Mouse (Mus musculus): ENCODE data around the gene Fgf23. TPM values are rescaled to one million over a fixed set of nuclear protein-coding genes. Genes with fewer than 3 reads are reported as not detected.
A peak's percentile ranks its signal among the peaks of the same experiment; 100 is the strongest.

The Fgf23 gene
- polyA plus RNA-seq (2016; fragmentation: Nextera tagmentation; extraction: Ambion mirVana) = 0.11 and 0.46 TPM in 2 replicates

GRCm38 (mm10) chr6:127072817-127073216, at the start of gene Fgf23:
Gene Fgf23 (plus strand): TSS chr6:127072902.
- H3K4me1 ChIP-seq = peaks cover 14% of the 10 kb centered on the region
- no peaks in the 10 kb centered on the region for H3K9me3 ChIP-seq
- H3K27me3 ChIP-seq (ENCODE audit: insufficient read depth, poor library complexity, severe bottlenecking) = peaks cover 3% of the 10 kb centered on the region; the same call in 1 of the 2 replicates
- peak; percentile 84 for DNase-seq (ENCODE audit: low spot score)
- 11% methylated on average over 5 of the region's 5 CpGs for WGBS
- H3K4me3 ChIP-seq = 0 out of 2 replicates have a peak within 1 kb of the TSS, but pooled peaks have one; percentile 22
- peak within 1 kb of the TSS; percentile 52 for H3K27ac ChIP-seq
- no peaks in the 10 kb centered on the region for H3K36me3 ChIP-seq

GRCm38 (mm10) chr6:127024836-127025235, 47.9 kb upstream of the Fgf23 start:
- Histone ChIP-seq H3K4me1 (peaks cover 17% of the 10 kb centered on the region), H3K9me3 (no peaks in the 10 kb centered on the region), H3K36me3 (no peaks in the 10 kb centered on the region), H3K4me3 (no peak overlapping the region), H3K27ac (no peak overlapping the region), H3K27me3 (ENCODE audit: insufficient read depth, poor library complexity, severe bottlenecking) (no peaks in the 10 kb centered on the region)
- DNase-seq (ENCODE audit: low spot score) = no peak
- 67% methylated on average over 7 of the region's 7 CpGs for WGBS

GRCm38 (mm10) chr6:127034760-127035159, 37.9 kb upstream of the Fgf23 start:
- DNase-seq (ENCODE audit: low spot score) = no peak
- peak overlapping the region; percentile 35; the same call in 1 of the 2 replicates for H3K4me3 ChIP-seq
- WGBS = 37% methylated on average over 10 of the region's 10 CpGs

GRCm38 (mm10) chr6:127044909-127045308, 27.8 kb upstream of the Fgf23 start:
- peaks cover 3% of the 10 kb centered on the region; the same call in 1 of the 2 replicates for H3K4me1 ChIP-seq
- no peaks in the 10 kb centered on the region for H3K27me3 ChIP-seq (ENCODE audit: insufficient read depth, poor library complexity, severe bottlenecking)
- no peak overlapping the region for H3K27ac ChIP-seq
- 48% methylated on average over 6 of the region's 6 CpGs for WGBS
- H3K36me3 ChIP-seq = no peaks in the 10 kb centered on the region
- H3K4me3 ChIP-seq = no peak overlapping the region
- no peak for DNase-seq (ENCODE audit: low spot score)
- H3K9me3 ChIP-seq = no peaks in the 10 kb centered on the region

More at GRCm38 (mm10) chr6:127034760-127035159, 37.9 kb upstream of the Fgf23 start:
- Histone ChIP-seq H3K27ac (0 out of 2 replicates have a peak overlapping the region, but pooled peaks have one; percentile 22), H3K9me3 (no peaks in the 10 kb centered on the region), H3K27me3 (ENCODE audit: insufficient read depth, poor library complexity, severe bottlenecking) (no peaks in the 10 kb centered on the region), H3K4me1 (0 out of 2 replicates have a peak, but pooled peaks cover 3% of the 10 kb centered on the region), H3K36me3 (no peaks in the 10 kb centered on the region)

GRCm38 (mm10) chr6:127050847-127051246, 21.9 kb upstream of the Fgf23 start:
- no peak for DNase-seq (ENCODE audit: low spot score)

GRCm38 (mm10) chr6:127056990-127057588, 15.6 kb upstream of the Fgf23 start:
- H3K9me3 ChIP-seq = no peaks in the 10 kb centered on the region
- no peak overlapping the region for H3K4me3 ChIP-seq
- DNase-seq (ENCODE audit: low spot score) = no peak
- peaks cover 5% of the 10 kb centered on the region; the same call in 1 of the 2 replicates for H3K4me1 ChIP-seq
- no peaks in the 10 kb centered on the region for H3K36me3 ChIP-seq
- H3K27me3 ChIP-seq (ENCODE audit: insufficient read depth, poor library complexity, severe bottlenecking) = no peaks in the 10 kb centered on the region
- 82% methylated on average over 12 of the region's 12 CpGs for WGBS
- no peak overlapping the region for H3K27ac ChIP-seq

More at GRCm38 (mm10) chr6:127050847-127051246, 21.9 kb upstream of the Fgf23 start:
- Histone ChIP-seq H3K9me3 (no peaks in the 10 kb centered on the region), H3K4me1 (no peaks in the 10 kb centered on the region), H3K36me3 (no peaks in the 10 kb centered on the region), H3K4me3 (no peak overlapping the region), H3K27me3 (ENCODE audit: insufficient read depth, poor library complexity, severe bottlenecking) (no peaks in the 10 kb centered on the region), H3K27ac (no peak overlapping the region)
- 66% methylated on average over 4 of the region's 4 CpGs for WGBS

- no peak overlapping the region for H3K4me3 ChIP-seq
- no peak for DNase-seq (ENCODE audit: low spot score)
- 0 out of 2 replicates have a peak overlapping the region, but pooled peaks have one; percentile 47 for H3K27ac ChIP-seq
- H3K4me1 ChIP-seq = peaks cover 18% of the 10 kb centered on the region
- H3K36me3 ChIP-seq = no peaks in the 10 kb centered on the region
- H3K27me3 ChIP-seq (ENCODE audit: insufficient read depth, poor library complexity, severe bottlenecking) = no peaks in the 10 kb centered on the region
- H3K9me3 ChIP-seq = no peaks in the 10 kb centered on the region
- 82% methylated on average over 4 of the region's 4 CpGs for WGBS
These were observed 12.7 kb upstream of the Fgf23 start for GRCm38 (mm10) chr6:127059975-127060374.

GRCm38 (mm10) chr6:127063915-127064314, 8.8 kb upstream of the Fgf23 start:
- WGBS = 75% methylated on average over 3 of the region's 3 CpGs
- H3K27me3 ChIP-seq (ENCODE audit: insufficient read depth, poor library complexity, severe bottlenecking) = no peaks in the 10 kb centered on the region
- H3K36me3 ChIP-seq = no peaks in the 10 kb centered on the region
- no peaks in the 10 kb centered on the region for H3K9me3 ChIP-seq
- peaks cover 26% of the 10 kb centered on the region for H3K4me1 ChIP-seq
- DNase-seq (ENCODE audit: low spot score) = no peak
- no peak overlapping the region for H3K4me3 ChIP-seq
- peak overlapping the region; percentile 80; the same call in 1 of the 2 replicates for H3K27ac ChIP-seq

- H3K36me3 ChIP-seq = no peaks in the 10 kb centered on the region
- 3% methylated on average over 14 of the region's 14 CpGs for WGBS
- peak; percentile 86 for DNase-seq (ENCODE audit: low spot score)
- peak overlapping the region; percentile 50 for H3K4me3 ChIP-seq
- peaks cover 20% of the 10 kb centered on the region for H3K4me1 ChIP-seq
- no peaks in the 10 kb centered on the region for H3K9me3 ChIP-seq
- no peaks in the 10 kb centered on the region for H3K27me3 ChIP-seq (ENCODE audit: insufficient read depth, poor library complexity, severe bottlenecking)
- H3K27ac ChIP-seq = peak overlapping the region; percentile 80
These were observed 7.9 kb upstream of the Fgf23 start for GRCm38 (mm10) chr6:127064815-127065214.

GRCm38 (mm10) chr6:127079867-127080731, 7.4 kb downstream of the Fgf23 start:
- 1% methylated on average over 59 of the region's 59 CpGs for WGBS
- H3K9me3 ChIP-seq = no peaks in the 10 kb centered on the region
- peak overlapping the region; percentile 83 for H3K27ac ChIP-seq
- DNase-seq (ENCODE audit: low spot score) = peak; percentile 89
- peak overlapping the region; percentile 79 for H3K4me3 ChIP-seq
- H3K4me1 ChIP-seq = peaks cover 16% of the 10 kb centered on the region
- no peaks in the 10 kb centered on the region for H3K36me3 ChIP-seq
- H3K27me3 ChIP-seq (ENCODE audit: insufficient read depth, poor library complexity, severe bottlenecking) = peaks cover 45% of the 10 kb centered on the region

GRCm38 (mm10) chr6:127081820-127082219, 9.1 kb downstream of the Fgf23 start:
- WGBS = 69% methylated on average over 6 of the region's 6 CpGs
- Histone ChIP-seq H3K27me3 (ENCODE audit: insufficient read depth, poor library complexity, severe bottlenecking) (peaks cover 45% of the 10 kb centered on the region), H3K4me1 (peaks cover 22% of the 10 kb centered on the region), H3K36me3 (no peaks in the 10 kb centered on the region), H3K4me3 (no peak overlapping the region), H3K27ac (no peak overlapping the region), H3K9me3 (no peaks in the 10 kb centered on the region)
- no peak for DNase-seq (ENCODE audit: low spot score)

- DNase-seq (ENCODE audit: low spot score) = no peak
- H3K27me3 ChIP-seq (ENCODE audit: insufficient read depth, poor library complexity, severe bottlenecking) = peaks cover 11% of the 10 kb centered on the region
- peaks cover 18% of the 10 kb centered on the region for H3K4me1 ChIP-seq
- peaks cover 38% of the 10 kb centered on the region for H3K36me3 ChIP-seq
- H3K27ac ChIP-seq = no peak overlapping the region
- no peak overlapping the region for H3K4me3 ChIP-seq
- H3K9me3 ChIP-seq = no peaks in the 10 kb centered on the region
- 21% methylated on average over 4 of the region's 4 CpGs for WGBS
These were observed 14.0 kb downstream of the Fgf23 start for GRCm38 (mm10) chr6:127086739-127087138.

GRCm38 (mm10) chr6:127094565-127094964, 21.9 kb downstream of the Fgf23 start:
- no peaks in the 10 kb centered on the region for H3K4me1 ChIP-seq
- no peaks in the 10 kb centered on the region for H3K9me3 ChIP-seq
- H3K36me3 ChIP-seq = peaks cover 27% of the 10 kb centered on the region
- no peak for DNase-seq (ENCODE audit: low spot score)
- no peak overlapping the region for H3K4me3 ChIP-seq
- no peak overlapping the region for H3K27ac ChIP-seq
- no peaks in the 10 kb centered on the region for H3K27me3 ChIP-seq (ENCODE audit: insufficient read depth, poor library complexity, severe bottlenecking)
- WGBS = 70% methylated on average over 7 of the region's 7 CpGs

Data from heart, embryonic 10.5 days (tissue).